Mouse (Mus musculus) B cell, adult 67 days (primary cell): ENCODE measurements around the gene Abl2. TPM values are rescaled to one million over a fixed set of nuclear protein-coding genes. Genes with fewer than 3 reads are reported as not detected.

Source experiments
- total RNA-seq, 2 experiments: library from RNA; stranded (reverse); gene quantifications; 4 replicates each; pipeline ENCODE4 v1.2.4; 2023

The Abl2 gene
- 10 to 100 TPM; 57.2 to 64.7 TPM for total RNA-seq

GRCm38 (mm10) chr1:156558024-156558930, at the start of gene Abl2:
Abl2 (plus strand) TSS chr1:156558786.

GRCm38 (mm10) chr1:156523842-156524241, 34.7 kb upstream of the Abl2 start, which contains the start of gene Gm10031:
Gm10031 (plus strand) TSS chr1:156524012.

GRCm38 (mm10) chr1:156674195-156675000, 115.8 kb downstream of the Abl2 start, which contains the start of gene Tor3a:
Tor3a (minus strand) TSS chr1:156674356.

Other genes with a start within 250 kb of the Abl2 start
- gene Nphs2, start 248.1 kb upstream of the Abl2 start, total RNA-seq = not detected
- gene Gm2000, start 192.7 kb upstream of the Abl2 start, total RNA-seq = 1,000 to 10,000 TPM; 1,169 to 1,204 TPM
- gene Axdnd1, start 137.6 kb upstream of the Abl2 start, total RNA-seq = under 1 TPM in 1 of 2 experiments, not detected in 1; 0.96 TPM
- 10 to 100 TPM; 81.4 to 87.0 TPM for gene Soat1, start 84.5 kb upstream of the Abl2 start, total RNA-seq
- gene Gm10031, start 34.8 kb upstream of the Abl2 start, total RNA-seq = 10 to 100 TPM; 29.7 to 42.8 TPM
- 10 to 100 TPM; 43.8 to 60.2 TPM for gene Tor3a, start 115.6 kb downstream of the Abl2 start, total RNA-seq
- gene Fam20b, start 160.3 kb downstream of the Abl2 start, total RNA-seq = 10 to 100 TPM; 24.6 to 26.6 TPM